Mouse (Mus musculus) erythroblast, adult 5-6 weeks (primary cell): ENCODE measurements around the gene Zmiz2. TPM values are rescaled to one million over a fixed set of nuclear protein-coding genes. Genes with fewer than 3 reads are reported as not detected.

Source experiments
- total RNA-seq, 2 experiments: library from RNA; stranded (forward) in 1 of 2; stranded (reverse) in 1 of 2; fragments of 150-400 nt in 1 of 2; fragments of 200-764, 138-1000 nt in 1 of 2; gene quantifications; 2 replicates each; pipeline versions ENCODE4 v1.2.3 to v1.2.4; 2015 to 2017; ENCODE audit warnings: low replicate concordance in 2 of 2

Zmiz2 gene
- total RNA-seq, 2 experiments from 2014 or later, result 3.1 to 12.9 TPM

Other genes with a start within 250 kb of the Zmiz2 start
- not detected in 2 replicates for gene A730071L15Rik, start 189.0 kb upstream of the Zmiz2 start, total RNA-seq (2015; ENCODE audit: low replicate concordance)
- gene A730071L15Rik, start 189.0 kb upstream of the Zmiz2 start, total RNA-seq (2017; ENCODE audit: low replicate concordance), result not detected in 2 replicates
- gene Nudcd3, start 188.7 kb upstream of the Zmiz2 start, total RNA-seq (2015; ENCODE audit: low replicate concordance), result 3.8 and 11.7 TPM in 2 replicates
- 7.8 and 8.1 TPM in 2 replicates for gene Nudcd3, start 188.7 kb upstream of the Zmiz2 start, total RNA-seq (2017; ENCODE audit: low replicate concordance)
- not detected in 2 replicates for gene Npc1l1, start 158.9 kb upstream of the Zmiz2 start, total RNA-seq (2015; ENCODE audit: low replicate concordance)
- gene Npc1l1, start 158.9 kb upstream of the Zmiz2 start, total RNA-seq (2017; ENCODE audit: low replicate concordance), result not detected in 2 replicates
- 4.0 and 16.9 TPM in 2 replicates for gene Ddx56, start 121.3 kb upstream of the Zmiz2 start, total RNA-seq (2015; ENCODE audit: low replicate concordance)
- 3.3 and 9.0 TPM in 2 replicates for gene Ddx56, start 121.3 kb upstream of the Zmiz2 start, total RNA-seq (2017; ENCODE audit: low replicate concordance)
- 10.0 and 11.7 TPM in 2 replicates for gene Tmed4, start 114.2 kb upstream of the Zmiz2 start, total RNA-seq (2015; ENCODE audit: low replicate concordance)
- 7.4 and 13.2 TPM in 2 replicates for gene Tmed4, start 114.2 kb upstream of the Zmiz2 start, total RNA-seq (2017; ENCODE audit: low replicate concordance)
- gene Ogdh, start 97.4 kb upstream of the Zmiz2 start, total RNA-seq (2015; ENCODE audit: low replicate concordance), result 78.6 and 82.6 TPM in 2 replicates
- gene Ogdh, start 97.4 kb upstream of the Zmiz2 start, total RNA-seq (2017; ENCODE audit: low replicate concordance), result 88.5 and 94.4 TPM in 2 replicates
- 1,176 and 1,185 TPM in 2 replicates for gene Ppia, start 26.4 kb downstream of the Zmiz2 start, total RNA-seq (2015; ENCODE audit: low replicate concordance)
- gene Ppia, start 26.4 kb downstream of the Zmiz2 start, total RNA-seq (2017; ENCODE audit: low replicate concordance), result 351 and 513 TPM in 2 replicates
- gene H2afv, start 55.4 kb downstream of the Zmiz2 start, total RNA-seq (2015; ENCODE audit: low replicate concordance), result 53.3 and 54.0 TPM in 2 replicates
- 32.3 and 44.9 TPM in 2 replicates for gene H2afv, start 55.4 kb downstream of the Zmiz2 start, total RNA-seq (2017; ENCODE audit: low replicate concordance)
- 16.1 and 21.9 TPM in 2 replicates for gene Purb, start 86.8 kb downstream of the Zmiz2 start, total RNA-seq (2015; ENCODE audit: low replicate concordance)
- 13.0 and 19.0 TPM in 2 replicates for gene Purb, start 86.8 kb downstream of the Zmiz2 start, total RNA-seq (2017; ENCODE audit: low replicate concordance)
- 19.2 and 20.8 TPM in 2 replicates for gene Myo1g, start 131.9 kb downstream of the Zmiz2 start, total RNA-seq (2015; ENCODE audit: low replicate concordance)
- 18.7 and 20.8 TPM in 2 replicates for gene Myo1g, start 131.9 kb downstream of the Zmiz2 start, total RNA-seq (2017; ENCODE audit: low replicate concordance)
- 9.8 and 11.0 TPM in 2 replicates for gene Ccm2, start 157.8 kb downstream of the Zmiz2 start, total RNA-seq (2015; ENCODE audit: low replicate concordance)
- 10.3 and 15.7 TPM in 2 replicates for gene Ccm2, start 157.8 kb downstream of the Zmiz2 start, total RNA-seq (2017; ENCODE audit: low replicate concordance)
- gene Nacad, start 217.0 kb downstream of the Zmiz2 start, total RNA-seq (2015; ENCODE audit: low replicate concordance), result 0.19 and 2.3 TPM in 2 replicates
- not detected in 2 replicates for gene Nacad, start 217.0 kb downstream of the Zmiz2 start, total RNA-seq (2017; ENCODE audit: low replicate concordance)
- 8.8 and 10.4 TPM in 2 replicates for gene Tbrg4, start 237.0 kb downstream of the Zmiz2 start, total RNA-seq (2015; ENCODE audit: low replicate concordance)
- 10.3 and 18.3 TPM in 2 replicates for gene Tbrg4, start 237.0 kb downstream of the Zmiz2 start, total RNA-seq (2017; ENCODE audit: low replicate concordance)
- not detected in 2 replicates for gene Wap, start 249.6 kb downstream of the Zmiz2 start, total RNA-seq (2015; ENCODE audit: low replicate concordance)
- not detected in 2 replicates for gene Wap, start 249.6 kb downstream of the Zmiz2 start, total RNA-seq (2017; ENCODE audit: low replicate concordance)